Mouse (Mus musculus) E14TG2a.4 (cell line): Measurements from ENCODE around the gene Pde5a.

Source experiments
- CTCF ChIP-seq: conservative IDR thresholded peaks from 2 replicates; pipeline ENCODE4 v1.5.1; 2014; ENCODE audit warnings: low read length
- POU5F1 ChIP-seq: IDR thresholded peaks from 2 replicates; pipeline ENCODE4 v1.6.1; 2014; ENCODE audit warnings: low read length, borderline replicate concordance

GRCm38 (mm10) chr3:122835097-122835850 is 106.5 kb downstream of the Pde5a start:
- TF ChIP-seq CTCF (no peak), POU5F1 (no peak)
